Mouse (Mus musculus) splenic B cell, adult 2 months (primary cell): ENCODE data around the gene Olfr649.

Source experiments
- DNase-seq: peaks from one replicate; pipeline ENCODE4 v3.0.0-alpha.2; 2011; ENCODE audit warnings: low read depth, low spot score
- H3K27me3 ChIP-seq: 2 replicates; pipeline ENCODE4 v1.6.1; 2012; ENCODE audit warnings: mild to moderate bottlenecking, low read length, moderate library complexity, mixed read lengths; ENCODE audit not compliant: control insufficient read depth, poor library complexity, insufficient read depth, severe bottlenecking
- H3K36me3 ChIP-seq: 2 replicates; pipeline ENCODE4 v1.6.1; 2012; ENCODE audit warnings: mild to moderate bottlenecking, low read length, moderate library complexity, mixed read lengths; ENCODE audit not compliant: control insufficient read depth, poor library complexity, insufficient read depth, severe bottlenecking

Gene Olfr649

DNA sequence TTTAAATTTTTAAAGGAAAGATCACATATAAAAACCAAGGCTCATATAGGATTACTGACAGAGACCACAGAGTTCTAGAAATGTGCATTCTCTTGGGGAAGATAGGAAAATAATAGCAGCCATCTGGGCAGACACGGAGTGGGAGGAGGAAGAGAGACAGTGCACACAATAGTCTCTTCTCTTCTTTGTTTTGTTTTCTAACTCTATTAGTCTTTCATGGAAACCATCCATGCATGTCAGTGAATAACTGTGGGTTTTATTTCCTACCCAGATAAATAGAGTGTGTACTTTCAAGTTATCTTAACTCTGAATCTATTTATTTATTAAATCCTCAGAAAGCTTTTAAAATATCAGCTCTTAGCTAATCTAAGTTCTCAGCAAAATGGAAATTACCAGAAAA lies 20.7 kb downstream of the Olfr649 start:
- Histone ChIP-seq H3K27me3 (no peaks in the 10 kb centered on the region), H3K36me3 (no peaks in the 10 kb centered on the region)
- no peak for DNase-seq

DNA sequence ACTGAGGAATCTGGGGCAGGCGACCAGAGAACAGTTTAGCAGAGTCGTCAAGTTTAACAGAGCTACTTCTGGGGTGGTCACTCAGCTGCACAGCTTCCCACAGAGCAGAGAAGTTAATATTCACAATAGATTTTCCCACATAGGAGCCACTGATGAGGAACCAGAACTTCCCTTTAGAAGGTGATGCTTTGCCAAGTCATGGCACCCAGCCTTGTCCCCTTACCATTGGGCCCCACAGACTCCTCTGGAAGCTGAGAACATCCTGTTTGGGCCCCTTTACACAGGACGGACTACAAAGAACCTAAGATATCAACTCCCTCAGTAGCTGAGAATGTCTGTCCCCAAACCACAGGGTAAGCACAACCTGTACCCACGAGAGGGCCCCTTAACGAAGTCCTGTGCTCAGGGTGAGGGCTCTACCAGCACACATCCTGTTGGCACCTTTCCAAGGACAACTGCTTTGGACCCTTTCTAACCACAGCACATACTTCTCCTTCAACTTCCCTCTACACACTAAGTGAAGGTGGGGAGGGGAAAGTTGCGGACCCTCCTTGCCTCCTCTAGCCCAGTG lies 26.1 kb downstream of the Olfr649 start:
- Histone ChIP-seq H3K36me3 (no peaks in the 10 kb centered on the region), H3K27me3 (no peaks in the 10 kb centered on the region)
- DNase-seq = peak; percentile 54

DNA sequence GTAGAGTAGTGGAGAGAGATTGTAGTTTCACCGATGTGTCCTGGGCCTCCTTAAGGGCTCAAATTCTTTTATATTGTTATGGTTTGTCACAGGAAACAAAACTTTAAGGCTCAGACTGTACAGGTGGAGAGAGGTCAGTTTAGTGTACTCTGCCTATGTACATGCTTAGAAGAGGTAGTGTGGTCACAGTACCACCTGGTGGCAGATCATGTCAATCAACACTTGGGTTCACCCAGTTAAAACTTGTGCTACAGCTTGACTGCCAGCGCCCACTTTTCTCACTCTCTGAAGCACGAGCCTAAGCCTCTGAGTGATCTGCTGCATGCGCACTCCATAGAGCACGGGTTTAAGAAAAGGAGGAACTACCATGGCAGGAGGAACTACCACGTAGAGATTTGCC lies 28.7 kb downstream of the Olfr649 start:
- Histone ChIP-seq H3K27me3 (no peaks in the 10 kb centered on the region), H3K36me3 (no peaks in the 10 kb centered on the region)
- DNase-seq = peak; percentile 27

DNA sequence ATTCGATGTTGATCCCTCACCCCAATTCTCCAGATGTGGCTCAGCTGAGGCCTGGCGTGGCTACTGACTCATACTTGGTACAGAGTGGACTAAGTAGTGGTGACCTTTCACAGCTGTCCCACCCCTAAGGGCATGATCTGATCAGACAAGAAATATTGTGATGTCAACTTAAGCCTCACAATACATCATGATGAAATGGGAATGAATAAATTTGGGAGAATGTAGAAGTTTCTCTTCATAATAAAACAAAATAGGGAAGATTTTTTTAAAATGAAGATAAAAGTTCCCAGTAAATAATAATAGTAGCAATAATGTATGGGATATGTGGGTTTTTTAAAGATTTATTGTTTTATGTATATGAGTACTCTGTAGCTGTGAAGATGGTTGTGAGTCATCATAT lies 45.3 kb downstream of the Olfr649 start, which contains the start of gene Ubqlnl:
Gene Ubqlnl, minus strand, starts transcription at position 101 of the 400 bp plus-strand sequence.
- Histone ChIP-seq H3K36me3 (no peaks in the 10 kb centered on the region), H3K27me3 (no peaks in the 10 kb centered on the region)
- no peak for DNase-seq

DNA sequence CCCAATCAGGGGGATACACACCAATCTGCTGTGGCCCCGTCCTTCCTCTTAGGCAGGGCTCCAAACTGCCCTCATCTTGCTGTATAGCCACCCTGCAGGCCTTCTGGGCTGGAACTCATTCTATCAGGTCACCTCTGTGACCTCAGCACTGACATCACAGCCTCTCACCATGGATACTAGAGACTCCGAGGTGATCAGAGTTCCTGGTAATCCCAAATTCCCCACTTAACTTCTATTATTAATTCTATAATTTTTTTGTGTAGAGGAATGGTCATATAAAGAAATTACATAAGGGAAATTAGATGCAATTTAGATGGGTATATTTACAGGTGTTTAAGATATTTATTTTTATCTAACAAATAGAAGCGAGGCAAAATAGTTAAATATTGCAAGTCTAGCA lies 52.6 kb downstream of the Olfr649 start, which contains the start of gene Ubqln3:
Gene Ubqln3, minus strand, starts transcription at position 101 of the 400 bp plus-strand sequence.
- DNase-seq = no peak
- no peaks in the 10 kb centered on the region for H3K36me3 ChIP-seq
- no peaks in the 10 kb centered on the region for H3K27me3 ChIP-seq
